Mouse (Mus musculus) limb, embryonic 10.5 days (tissue): ENCODE results near the gene Gm14632. TPM values are rescaled to one million over a fixed set of nuclear protein-coding genes. Genes with fewer than 3 reads are reported as not detected.
"Not testable (repeated sequence)": the region's sequence is repeated elsewhere in the genome, so short reads cannot be mapped to it uniquely, and the experiment has no call there.

Experiments
- DNase-seq: peaks from one replicate; pipeline ENCODE4 v3.0.0-alpha.2; 2017; ENCODE audit warnings: low spot score
- H3K27ac ChIP-seq: fragments of 300-500 bp; sonication (generic); 2 replicates; pipeline ENCODE4 v1.5.1; 2016; ENCODE audit warnings: mild to moderate bottlenecking
- H3K27me3 ChIP-seq: fragments of 300-500 bp; sonication (generic); 2 replicates; pipeline ENCODE4 v1.6.1; 2016; ENCODE audit warnings: low read depth, mild to moderate bottlenecking; ENCODE audit not compliant: poor library complexity, severe bottlenecking
- H3K36me3 ChIP-seq: fragments of 300-500 bp; sonication (generic); 2 replicates; pipeline ENCODE4 v1.6.1; 2016; ENCODE audit warnings: mild to moderate bottlenecking, moderate library complexity
- H3K4me1 ChIP-seq: fragments of 300-500 bp; sonication (generic); 2 replicates; pipeline ENCODE4 v1.6.1; 2016
- H3K4me3 ChIP-seq: fragments of 300-500 bp; sonication (generic); 2 replicates; pipeline ENCODE4 v1.5.1; 2016; ENCODE audit warnings: mild to moderate bottlenecking, moderate library complexity
- H3K9me3 ChIP-seq: fragments of 300-500 bp; sonication (generic); replicated peaks from 2 replicates; pipeline ENCODE4 v1.6.1; 2016; ENCODE audit warnings: mild to moderate bottlenecking
- WGBS: fragments of 180-500 bp; shearing (Covaris S2); methylation state at CpG from one replicate; pipeline ENCODE4 v1.1.7; 2016; 5-methylcytosine and 5-hydroxymethylcytosine counted together
- polyA plus RNA-seq: library from polyadenylated mRNA; unstranded; fragments of >200 nt; fragmentation: Nextera tagmentation; extraction: Ambion mirVana; gene quantifications from 2 replicates; pipeline ENCODE4 v1.2.1, GENCODE M21; 2016

Gene Gm14632
- not detected in 2 replicates for polyA plus RNA-seq

DNA sequence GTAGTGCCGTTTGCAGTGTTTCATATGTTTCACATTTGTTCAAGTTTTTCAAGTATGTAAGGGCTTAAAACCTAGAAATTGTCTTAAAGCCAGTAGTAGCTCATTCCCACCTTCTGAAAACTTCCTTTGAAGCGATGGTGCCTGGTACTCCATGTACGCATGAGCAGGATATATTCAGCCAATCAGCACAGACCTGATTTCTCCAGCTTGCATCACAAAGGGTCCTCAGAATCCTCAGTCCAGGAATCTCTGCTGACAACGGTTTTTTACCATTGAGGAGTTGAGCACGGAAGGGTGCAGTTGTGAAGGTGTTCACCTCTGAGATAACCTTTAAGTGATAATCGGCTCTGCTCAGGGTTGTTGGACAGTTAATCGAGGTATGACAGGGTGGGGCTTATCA, at the start of gene Gm14632:
Gm14632 (plus strand) TSS at position 301 of the 400 bp plus-strand sequence.
- H3K27me3 ChIP-seq, H3K4me3 ChIP-seq, H3K9me3 ChIP-seq, DNase-seq, H3K4me1 ChIP-seq, H3K27ac ChIP-seq, H3K36me3 ChIP-seq: not testable (repeated sequence)
- 98% methylated on average over 4 of the region's 7 CpGs for WGBS
